Mouse (Mus musculus) left cerebral cortex, postnatal 10 days (tissue): ENCODE results near the gene Rgs14. TPM values are rescaled to one million over a fixed set of nuclear protein-coding genes. Genes with fewer than 3 reads are reported as not detected.
A peak's percentile ranks its signal among the peaks of the same experiment; 100 is the strongest.

Experiments
- DNase-seq, 2 experiments: peaks; one replicate each; pipeline ENCODE4 v3.0.0; 2021 to 2022; ENCODE audit warnings: low spot score in 2 of 2, mixed read lengths in 1 of 2; ENCODE audit errors: extremely low spot score in 1 of 2
- intact Hi-C: fragments of 180-260 bp; cut with DNase I; formaldehyde crosslinking; loops from one replicate; pipeline ENCODE4 v1.15.1; 2025
- total RNA-seq, 2 experiments: library from RNA; stranded (reverse); gene quantifications; 2 replicates each; pipeline ENCODE4 v1.2.3; 2021

The Rgs14 gene
- 10 to 100 TPM; 19.3 to 20.6 TPM for total RNA-seq

DNA sequence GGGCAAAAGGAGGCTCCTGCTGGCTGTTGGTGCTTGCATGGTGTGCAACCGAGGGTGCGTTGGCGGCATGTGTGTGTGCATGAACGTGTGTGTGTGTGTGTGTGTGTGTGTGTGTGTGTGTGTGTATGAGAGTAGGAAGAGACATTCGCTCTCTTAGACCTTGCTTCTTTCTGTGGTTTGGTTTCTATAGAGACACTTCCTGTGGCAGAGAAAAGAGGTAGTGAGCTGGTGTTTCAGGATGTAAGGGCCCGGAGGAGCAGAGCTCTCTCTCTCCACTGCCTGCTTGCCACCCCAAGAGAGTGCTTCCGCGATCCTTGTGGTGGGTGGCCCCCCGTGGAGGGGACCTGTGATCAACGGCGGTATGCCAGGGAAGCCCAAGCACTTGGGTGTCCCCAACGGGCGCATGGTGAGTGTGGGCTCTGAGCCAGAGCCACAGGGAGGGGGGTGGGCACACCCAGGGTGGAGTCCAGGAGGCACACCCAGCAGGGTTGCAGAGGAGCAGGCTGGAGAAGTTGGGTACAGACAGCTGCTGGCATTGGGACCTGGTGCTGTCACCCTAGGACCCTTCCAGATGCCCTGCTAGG, at the start of gene Rgs14:
TSS of gene Rgs14 (plus strand) at position 202 of the 584 bp plus-strand sequence.
- DNase-seq = peak; percentile 41 to 56
- intact Hi-C loops = no loop called here

DNA sequence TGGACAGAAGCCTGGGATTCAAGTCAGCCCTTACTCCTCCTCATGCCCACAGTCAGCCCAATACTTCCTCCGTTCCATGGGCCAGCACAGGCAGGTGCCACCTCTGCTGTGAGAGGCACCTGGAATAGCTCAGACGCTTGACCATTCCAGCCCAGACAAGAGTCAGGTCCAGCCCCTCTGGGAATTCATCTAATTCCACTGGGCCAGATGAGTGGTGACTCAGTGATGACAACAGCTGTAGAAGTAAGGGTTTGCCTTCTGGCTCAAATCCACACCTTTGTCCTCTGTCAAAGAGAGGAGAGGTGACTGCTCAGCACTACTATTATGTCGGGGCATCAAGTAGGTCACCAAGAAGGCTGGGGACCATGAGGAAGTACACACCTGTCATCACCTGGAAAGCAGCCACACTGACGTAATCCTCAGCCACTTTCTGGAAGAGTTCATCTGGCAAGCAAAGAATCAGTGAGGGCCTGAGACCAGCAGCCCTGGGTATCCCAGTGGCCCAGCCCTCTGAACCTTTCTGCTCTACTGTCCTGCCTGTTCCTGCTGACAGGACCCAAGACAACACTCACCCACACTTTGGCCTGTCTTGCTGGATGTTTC, 49.5 kb upstream of the Rgs14 start, which contains the start of gene Prelid1:
TSS of gene Prelid1 (plus strand) at position 570 of the 603 bp plus-strand sequence.
- no peak for DNase-seq
- intact Hi-C loops = no loop called here

DNA sequence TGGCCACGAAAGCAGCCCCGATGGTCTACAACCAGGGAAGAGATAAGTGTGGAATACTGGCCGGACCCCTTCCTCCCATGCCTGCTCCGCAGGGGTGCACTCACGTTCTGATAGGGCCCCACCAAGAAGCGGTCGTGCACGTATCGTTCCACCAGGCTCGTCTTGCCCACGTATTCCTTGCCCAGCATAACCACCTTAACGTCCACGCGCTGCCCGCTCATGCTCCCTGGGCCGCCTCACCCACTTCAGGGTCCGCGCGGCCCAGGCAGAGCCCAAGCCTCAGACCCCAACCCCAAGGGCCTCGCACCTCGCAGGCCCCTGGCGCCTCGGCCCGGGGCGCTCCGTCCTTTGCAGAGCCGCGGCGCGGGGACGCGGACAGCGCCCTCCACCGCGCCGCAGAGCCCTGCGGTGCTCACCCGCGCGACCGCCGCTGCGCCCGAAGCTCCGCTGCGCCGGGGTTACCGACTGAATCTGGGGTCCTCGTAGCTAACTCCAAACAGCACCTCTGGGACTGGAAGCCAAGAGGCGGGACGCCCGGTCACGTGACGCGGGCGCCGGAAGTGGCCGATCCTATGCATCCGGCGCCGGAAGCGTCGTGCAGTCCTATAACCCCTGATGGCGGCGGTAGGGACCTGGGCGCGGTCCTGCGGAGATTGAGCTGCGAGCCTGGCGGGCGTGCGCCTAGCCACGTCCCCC, 48.0 kb upstream of the Rgs14 start, which contains the start of gene Rab24:
TSS of gene Rab24 (minus strand) at position 513 of the 696 bp plus-strand sequence.
- DNase-seq = peak; percentile 83 to 93
- intact Hi-C loops = no loop called here

DNA sequence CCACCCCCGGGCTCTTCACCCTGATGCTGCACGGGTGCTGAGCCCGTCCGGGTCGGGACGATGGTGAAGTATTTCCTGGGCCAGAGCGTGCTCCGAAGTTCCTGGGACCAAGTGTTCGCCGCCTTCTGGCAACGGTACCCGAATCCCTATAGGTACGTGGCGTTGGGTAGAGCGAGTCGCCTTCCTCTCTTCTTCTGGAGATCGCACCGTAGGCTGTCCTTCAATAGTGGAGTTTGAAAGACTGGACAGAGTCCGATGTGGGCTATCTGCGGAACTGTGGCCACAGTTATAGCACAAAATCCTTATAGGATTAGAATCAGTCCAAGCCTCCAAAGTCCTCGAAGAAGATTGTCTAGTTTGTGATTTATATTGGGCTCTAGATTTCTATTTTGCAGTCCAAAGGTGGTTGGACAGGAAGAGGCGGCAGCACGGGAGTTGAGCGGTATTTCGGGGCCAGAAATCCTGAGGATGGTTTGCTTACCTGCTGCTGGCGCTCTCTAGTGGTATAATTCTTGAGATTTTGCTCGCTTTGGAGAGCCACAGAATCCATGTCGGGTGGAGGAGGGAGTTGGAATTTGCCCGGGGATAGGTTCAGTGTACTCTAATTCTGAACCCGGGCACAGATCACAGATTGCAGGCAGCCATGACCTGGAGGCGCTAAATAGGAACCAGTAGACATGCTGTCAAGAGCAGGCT, 47.3 kb upstream of the Rgs14 start:
- intact Hi-C loops = no loop called here
- DNase-seq = peak in 1 of 2 experiments; percentile 49

DNA sequence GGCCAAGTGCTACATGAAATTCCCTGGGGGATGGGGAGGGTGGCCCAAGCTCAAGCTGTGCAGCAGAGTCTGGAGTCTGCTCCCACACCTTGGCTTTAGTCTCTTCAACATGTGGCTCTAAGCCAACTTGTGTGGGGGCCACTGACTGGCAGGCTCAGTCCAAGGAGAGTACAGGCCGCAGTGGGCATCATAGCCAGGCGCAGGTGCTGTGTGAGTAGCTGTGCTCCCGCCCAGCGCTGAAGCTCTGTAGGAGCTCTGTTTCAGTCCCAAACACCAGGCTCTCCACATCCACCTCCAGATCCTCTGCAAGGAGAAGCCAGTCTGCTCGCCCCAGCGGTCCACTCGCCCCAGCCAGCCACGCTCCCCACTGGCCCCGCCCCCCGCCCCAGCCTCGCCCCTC, 43.9 kb upstream of the Rgs14 start:
- intact Hi-C loops = no loop called here
- DNase-seq = no peak

DNA sequence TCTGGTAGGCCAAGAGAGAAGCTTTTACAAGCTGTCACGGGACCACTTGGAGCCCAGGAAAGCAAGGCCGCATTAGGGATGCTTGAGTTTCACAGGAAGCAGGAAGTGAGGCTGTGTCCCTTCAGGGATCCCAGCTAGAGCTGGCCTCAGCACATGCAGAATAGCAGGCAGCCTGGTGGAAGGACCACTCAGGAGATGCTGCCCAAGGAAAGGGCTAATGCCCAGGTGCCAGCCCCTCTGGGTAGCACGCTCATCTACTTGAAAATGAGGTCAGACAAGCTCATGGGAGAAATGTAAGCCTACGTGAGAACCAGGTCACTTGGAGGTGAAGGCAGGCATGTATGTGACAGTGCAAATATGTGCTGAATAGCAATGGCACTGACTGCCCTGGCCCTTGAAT, 42.4 kb upstream of the Rgs14 start:
- DNase-seq = no peak
- intact Hi-C loops = no loop called here

DNA sequence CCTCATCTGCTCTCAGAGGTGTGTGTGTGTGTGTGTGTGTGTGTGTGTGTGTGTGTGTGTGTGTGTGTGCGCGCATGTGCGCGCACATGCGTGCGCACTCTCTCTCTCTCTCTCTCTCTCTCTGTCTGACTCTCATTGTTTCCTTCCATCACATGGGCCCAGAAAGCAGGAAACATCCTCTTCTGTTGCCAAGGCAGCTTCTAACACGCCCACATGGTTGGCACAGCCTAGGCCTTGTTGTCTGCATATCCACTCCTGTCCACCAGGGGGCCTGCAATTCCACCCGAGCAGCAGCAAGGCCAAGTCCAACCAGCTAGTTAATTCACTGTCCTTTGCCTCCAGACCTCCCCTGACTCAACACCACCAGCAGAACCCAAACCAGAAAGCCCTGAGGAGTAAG, 41.9 kb upstream of the Rgs14 start:
- peak; percentile 89 for DNase-seq
- intact Hi-C loops = no loop called here

DNA sequence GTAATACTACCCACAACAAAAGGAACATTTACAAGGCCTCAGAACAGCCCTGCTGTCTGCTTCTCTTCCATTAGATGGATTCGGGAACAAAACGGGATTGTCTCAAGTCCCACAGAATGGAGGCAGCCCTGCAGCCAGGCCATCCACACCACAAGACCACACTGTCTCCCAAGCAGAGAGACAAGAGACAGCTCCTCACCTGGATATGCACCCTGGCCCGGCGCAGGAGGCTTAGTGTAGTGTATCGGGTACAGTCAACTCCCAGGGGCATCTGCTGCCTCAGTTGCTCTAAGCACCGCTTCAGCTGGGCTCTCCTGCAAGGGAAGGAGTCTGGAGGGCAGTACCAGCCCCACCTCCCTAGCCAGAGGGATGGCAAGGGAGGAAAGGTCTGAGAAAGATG, 41.4 kb upstream of the Rgs14 start:
- intact Hi-C loops = no loop called here
- DNase-seq = no peak

DNA sequence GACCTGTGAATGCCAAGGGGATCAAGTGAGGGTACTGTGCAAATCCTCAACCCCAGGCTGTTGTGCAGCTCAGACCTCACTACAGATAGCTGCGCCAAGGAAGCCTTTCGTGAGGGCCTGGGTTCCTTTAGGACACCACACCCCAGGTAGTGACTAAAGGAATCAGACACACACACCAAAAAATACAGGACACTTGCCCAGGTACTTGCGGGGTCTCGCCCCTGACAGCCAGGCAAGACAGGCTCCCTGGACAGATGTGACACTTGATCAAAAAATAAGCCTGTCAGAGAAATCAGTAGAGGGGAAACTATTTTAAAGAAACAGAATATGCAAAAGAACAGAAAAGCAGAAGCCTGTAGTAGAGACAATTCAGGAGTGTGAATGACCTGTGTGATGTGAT, 40.9 kb upstream of the Rgs14 start:
- DNase-seq = no peak
- intact Hi-C loops = no loop called here

DNA sequence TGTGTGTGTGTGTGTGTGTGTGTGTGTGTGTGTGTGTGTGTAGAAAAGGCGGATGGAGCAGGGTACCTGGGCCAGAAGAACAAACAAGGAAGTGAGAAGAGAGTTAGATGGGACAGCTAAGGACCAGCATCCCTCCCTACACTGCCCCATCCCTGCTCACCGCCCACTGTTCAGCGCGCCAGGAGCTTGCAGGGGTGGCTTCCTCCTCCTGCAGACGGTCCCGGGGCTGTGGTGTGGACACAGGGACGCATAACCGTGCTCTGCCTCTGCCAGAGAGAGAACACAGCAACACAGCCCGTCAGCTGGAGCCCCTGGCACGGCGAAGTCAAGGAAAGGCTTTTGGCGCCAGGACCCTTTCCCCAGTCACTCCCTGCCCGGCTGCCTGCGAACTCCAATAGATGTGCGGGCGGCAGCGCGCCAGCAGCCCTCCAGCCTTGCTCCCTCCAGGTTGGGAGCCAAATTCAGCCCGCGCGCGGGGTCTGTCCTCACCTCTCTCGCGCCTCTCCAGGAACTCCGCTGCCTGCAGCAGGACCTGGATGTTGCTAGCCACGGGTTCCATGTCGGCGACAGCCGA, 40.3 kb upstream of the Rgs14 start:
- intact Hi-C loops = no loop called here
- DNase-seq = peak in 1 of 2 experiments; percentile 68

DNA sequence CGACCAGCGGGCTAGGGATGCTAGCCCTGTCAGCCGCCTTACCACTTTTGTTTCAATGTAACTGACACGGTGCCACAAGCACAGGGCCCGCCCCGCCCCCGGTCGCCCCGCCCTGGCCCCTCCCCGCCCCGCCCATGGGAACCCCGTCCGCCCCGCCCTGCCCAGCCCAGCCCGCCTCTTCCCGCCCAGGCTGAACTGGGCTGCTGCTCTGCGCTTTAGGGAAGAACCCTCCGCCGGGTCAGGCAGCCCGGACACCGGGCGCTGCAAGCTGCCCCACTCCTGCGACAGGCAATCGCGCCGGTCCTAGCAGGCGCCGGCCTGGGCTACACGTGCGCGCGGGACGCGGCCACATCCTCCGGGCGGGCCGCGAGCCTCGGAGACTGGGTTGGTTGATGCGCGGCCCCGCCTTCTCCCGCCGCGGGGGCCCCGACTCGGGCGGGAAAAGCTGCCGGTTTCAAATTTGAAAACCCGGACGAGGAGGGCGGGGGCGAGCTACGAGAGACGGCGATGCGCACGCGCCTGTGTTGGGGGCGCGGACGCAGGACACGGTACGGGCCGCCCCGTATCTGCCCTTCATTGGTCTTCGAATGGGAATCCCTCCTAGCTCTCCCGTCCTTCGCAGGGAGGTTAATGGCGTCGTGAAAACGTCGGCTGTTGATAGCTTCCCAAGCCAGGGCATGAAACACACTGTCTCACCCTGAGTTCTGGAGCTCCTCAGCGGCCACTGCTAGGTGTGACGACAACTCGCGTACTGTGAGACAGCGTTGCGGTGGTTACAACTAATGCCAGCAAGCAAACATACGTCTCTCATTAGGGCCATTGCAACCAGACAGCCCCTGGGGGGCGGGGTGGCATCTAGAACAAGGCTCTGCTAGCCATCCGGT, 39.6 kb upstream of the Rgs14 start, which contains the start of gene Mxd3:
TSS of gene Mxd3 (minus strand) at position 141 of the 884 bp plus-strand sequence.
- intact Hi-C loops = no loop called here
- peak; percentile 66 to 90 for DNase-seq

DNA sequence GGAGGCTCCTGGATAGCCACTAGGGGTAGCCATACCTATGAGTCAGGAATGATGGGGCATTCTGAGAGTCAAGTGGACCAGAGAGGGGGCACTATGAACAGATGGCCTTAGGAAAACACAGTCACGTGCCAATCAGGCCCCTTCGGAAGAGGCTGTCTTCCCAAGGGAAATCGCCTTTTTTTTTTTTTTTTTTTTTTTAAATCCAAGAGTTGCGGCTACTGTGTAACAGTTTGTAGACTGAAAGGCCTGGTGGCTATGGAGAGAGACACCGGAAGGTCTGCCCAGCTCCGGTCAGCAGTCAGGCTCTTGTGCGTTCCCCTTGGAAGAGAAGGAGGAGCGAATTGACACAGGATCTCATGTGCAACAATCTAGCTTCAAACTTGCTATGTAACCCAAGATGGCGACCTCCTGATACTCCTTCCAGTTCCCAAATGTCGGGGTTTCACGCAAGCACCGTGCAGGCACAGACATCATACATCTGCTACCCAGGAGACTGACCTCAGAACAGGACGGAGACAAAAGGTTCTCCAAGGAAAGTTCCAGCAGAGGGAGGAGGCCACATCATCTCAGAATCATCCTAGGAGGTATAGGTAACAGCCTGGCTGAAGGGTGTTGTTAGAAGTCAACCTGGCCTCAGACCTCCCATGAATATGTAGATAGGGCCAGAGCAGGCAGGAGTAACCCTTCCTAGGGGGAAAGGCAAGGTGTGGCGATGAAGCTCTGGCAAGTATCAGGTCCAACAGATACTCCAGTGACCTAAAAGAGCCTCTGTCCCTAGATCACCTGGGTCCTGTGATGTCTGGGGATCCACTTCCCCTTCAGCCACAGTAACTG, 38.7 kb upstream of the Rgs14 start:
- DNase-seq = no peak
- intact Hi-C loops = no loop called here

DNA sequence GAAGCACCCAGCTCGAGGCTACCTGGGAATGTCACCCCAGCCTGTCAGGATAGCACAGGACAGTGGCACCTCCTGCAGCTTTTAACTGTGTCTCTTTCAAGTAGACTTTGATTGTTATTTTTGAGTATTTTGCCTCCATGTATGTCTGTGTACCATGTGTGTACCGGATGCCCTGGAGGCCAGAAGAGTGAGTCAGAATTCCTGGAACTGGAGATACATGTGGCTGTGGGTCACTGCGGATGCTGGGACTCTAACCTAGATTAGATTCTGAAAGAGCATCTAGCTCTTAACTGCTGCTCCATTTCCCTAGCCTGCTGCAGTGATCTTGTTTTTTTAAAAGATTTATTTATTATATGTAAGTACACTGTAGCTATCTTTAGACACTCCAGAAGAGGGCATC, 37.2 kb upstream of the Rgs14 start:
- intact Hi-C loops = no loop called here
- no peak for DNase-seq

DNA sequence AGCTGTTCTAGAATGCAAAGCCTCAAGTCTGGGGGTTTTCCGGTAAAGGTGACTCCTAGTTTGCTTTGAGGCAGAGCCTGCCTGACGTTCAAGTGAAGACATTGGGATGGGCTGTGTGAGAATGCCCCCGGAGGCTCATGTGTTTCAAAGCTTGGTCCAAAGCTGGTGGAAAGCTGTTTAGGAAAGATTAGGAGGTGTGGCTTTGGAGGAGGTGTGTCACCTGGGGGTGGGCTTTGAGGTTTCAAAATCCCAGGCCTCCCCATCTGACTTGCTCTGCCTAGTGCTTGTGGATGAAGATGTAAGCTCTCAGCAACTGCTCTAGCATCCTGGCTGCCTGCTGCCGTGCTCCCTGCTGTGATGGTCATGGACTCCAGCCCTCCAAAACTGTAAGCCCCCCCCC, 33.8 kb upstream of the Rgs14 start:
- intact Hi-C loops = no loop called here
- DNase-seq = no peak

DNA sequence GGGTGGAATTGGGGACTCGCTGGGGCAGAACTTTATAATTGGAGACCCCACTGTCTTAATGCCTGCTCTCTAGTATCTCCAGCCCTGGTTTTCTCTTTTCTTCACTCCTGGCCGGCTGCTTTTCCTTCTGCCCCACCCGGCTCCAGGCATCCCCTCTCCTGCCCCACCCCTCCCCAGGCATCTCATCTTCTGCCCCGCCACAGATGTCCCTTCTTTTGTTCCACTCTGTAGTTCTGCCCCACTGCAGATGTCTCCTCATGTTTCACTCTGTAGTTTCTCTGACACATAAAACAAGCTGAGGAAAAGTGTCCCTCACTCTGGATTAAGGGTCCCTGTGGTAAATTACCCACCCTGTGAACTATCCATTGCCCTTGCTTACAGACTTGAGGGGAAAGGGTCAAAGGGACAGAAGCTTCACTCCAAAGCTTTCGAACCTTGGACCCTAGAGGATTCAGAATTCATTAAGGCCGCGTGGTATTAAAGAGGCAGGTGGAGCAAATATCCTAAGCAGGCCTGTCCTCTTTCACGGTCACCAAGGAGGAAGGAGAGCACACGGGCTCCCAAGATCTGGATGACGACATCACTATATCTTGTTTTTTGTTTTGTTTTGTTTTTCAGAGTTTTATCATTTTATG, 32.1 kb upstream of the Rgs14 start:
- no peak for DNase-seq
- intact Hi-C loops = no loop called here

DNA sequence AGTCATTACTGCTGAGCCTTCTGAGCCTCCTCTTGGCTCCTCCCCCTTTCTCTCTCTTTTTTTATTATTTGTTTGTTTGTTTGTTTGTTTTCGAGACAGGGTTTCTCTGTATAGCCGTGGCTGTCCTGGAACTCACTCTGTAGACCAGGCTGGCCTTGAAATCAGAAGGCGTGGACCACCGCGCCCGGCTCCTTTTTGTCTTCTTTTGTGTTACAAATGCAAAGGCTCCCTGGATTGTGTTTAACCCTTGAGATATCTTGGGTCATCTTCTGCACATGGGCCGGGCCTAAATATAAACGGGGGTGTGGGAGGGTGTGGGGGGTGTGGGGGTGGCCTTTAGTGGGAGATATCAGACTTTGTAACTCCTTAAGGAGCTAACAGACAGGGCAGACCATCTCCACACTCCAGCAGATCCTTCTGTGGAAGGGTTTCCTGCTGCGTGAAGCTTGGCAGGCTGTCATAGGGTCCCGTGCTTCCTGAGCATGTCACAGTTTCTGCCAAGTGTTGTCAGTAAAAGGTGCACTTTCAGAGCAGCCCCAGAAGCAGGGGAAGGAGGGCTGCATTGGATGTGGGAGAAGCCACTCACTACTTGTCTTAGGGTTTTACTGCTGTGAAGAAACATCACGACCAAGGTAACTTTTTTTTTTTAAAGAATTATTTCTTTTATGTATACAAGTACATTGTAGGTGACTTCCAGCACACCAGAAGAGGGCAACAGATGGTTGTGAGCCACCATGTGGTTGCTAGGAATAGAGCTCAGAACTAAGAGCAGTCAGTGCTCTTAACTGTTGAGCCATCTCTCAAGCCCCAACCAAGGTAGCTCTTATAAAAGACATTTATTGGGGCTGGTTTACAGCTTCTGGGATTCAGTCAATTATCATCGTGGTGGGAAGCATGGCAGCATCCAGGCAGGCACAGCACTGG, 31.1 kb upstream of the Rgs14 start:
- no peak for DNase-seq
- intact Hi-C loops = no loop called here
